Mouse (Mus musculus): ENCODE results near the gene Ppp1ca. TPM values are rescaled to one million over a fixed set of nuclear protein-coding genes. Genes with fewer than 3 reads are reported as not detected.

Ppp1ca gene
- polyA plus RNA-seq, 1 experiment from 2014 or later, result 627 TPM

- no peak overlapping the region for H3K4me3 ChIP-seq
- no peak overlapping the region for H3K27ac ChIP-seq (ENCODE audit: poor library complexity, severe bottlenecking)
- no peak for ATAC-seq (ENCODE audit: insufficient number of reproducible peaks, low FRiP score)
- H3K4me1 ChIP-seq (replicated peaks), result peaks cover 17% of the 10 kb centered on the region
- peaks cover 41% of the 10 kb centered on the region for H3K27me3 ChIP-seq (replicated peaks)
- H3K36me3 ChIP-seq, result no peaks in the 10 kb centered on the region
- H3K9me3 ChIP-seq (replicated peaks), result no peaks in the 10 kb centered on the region
- H3K4me2 ChIP-seq, result no peak overlapping the region
- 51% methylated on average over 5 of the region's 5 CpGs for WGBS
- H3K9ac ChIP-seq, result no peak overlapping the region
Measured at GRCm38 (mm10) chr19:4227446-4227845, 35.6 kb downstream of the Ppp1ca start.

- ATAC-seq (ENCODE audit: insufficient number of reproducible peaks, low FRiP score), result no peak
- H3K9me3 ChIP-seq (replicated peaks), result no peaks in the 10 kb centered on the region
- no peaks in the 10 kb centered on the region for H3K36me3 ChIP-seq
- no peak overlapping the region for H3K4me3 ChIP-seq
- H3K9ac ChIP-seq, result no peak overlapping the region
- H3K4me2 ChIP-seq, result no peak overlapping the region
- H3K4me1 ChIP-seq (replicated peaks), result peaks cover 20% of the 10 kb centered on the region
- H3K27ac ChIP-seq (ENCODE audit: poor library complexity, severe bottlenecking), result no peak overlapping the region
- WGBS, result 17% methylated on average over 8 of the region's 8 CpGs
- H3K27me3 ChIP-seq (replicated peaks), result peaks cover 37% of the 10 kb centered on the region
Measured at GRCm38 (mm10) chr19:4227894-4228678, 36.2 kb downstream of the Ppp1ca start.

GRCm38 (mm10) chr19:4228891-4229290, 37.0 kb downstream of the Ppp1ca start:
- no peaks in the 10 kb centered on the region for H3K36me3 ChIP-seq
- ATAC-seq (ENCODE audit: insufficient number of reproducible peaks, low FRiP score), result no peak
- no peak overlapping the region for H3K9ac ChIP-seq
- WGBS, result 76% methylated on average over 4 of the region's 4 CpGs
- peaks cover 37% of the 10 kb centered on the region for H3K27me3 ChIP-seq (replicated peaks)
- no peak overlapping the region for H3K4me3 ChIP-seq
- H3K9me3 ChIP-seq (replicated peaks), result no peaks in the 10 kb centered on the region
- no peak overlapping the region for H3K4me2 ChIP-seq
- no peak overlapping the region for H3K27ac ChIP-seq (ENCODE audit: poor library complexity, severe bottlenecking)
- peaks cover 20% of the 10 kb centered on the region for H3K4me1 ChIP-seq (replicated peaks)

- no peak overlapping the region for H3K9ac ChIP-seq
- peaks cover 20% of the 10 kb centered on the region for H3K4me1 ChIP-seq (replicated peaks)
- no peak for ATAC-seq (ENCODE audit: insufficient number of reproducible peaks, low FRiP score)
Measured at GRCm38 (mm10) chr19:4229451-4230076, 37.7 kb downstream of the Ppp1ca start.

GRCm38 (mm10) chr19:4230415-4230814, 38.5 kb downstream of the Ppp1ca start:
- Histone ChIP-seq H3K9me3 (replicated peaks) (no peaks in the 10 kb centered on the region), H3K4me1 (replicated peaks) (peaks cover 20% of the 10 kb centered on the region), H3K4me3 (no peak overlapping the region), H3K4me2 (no peak overlapping the region), H3K9ac (no peak overlapping the region), H3K27ac (ENCODE audit: poor library complexity, severe bottlenecking) (no peak overlapping the region), H3K36me3 (no peaks in the 10 kb centered on the region), H3K27me3 (replicated peaks) (peaks cover 45% of the 10 kb centered on the region)
- ATAC-seq (ENCODE audit: insufficient number of reproducible peaks, low FRiP score), result no peak
- WGBS, result 57% methylated on average over 8 of the region's 8 CpGs

More at GRCm38 (mm10) chr19:4229451-4230076, 37.7 kb downstream of the Ppp1ca start:
- WGBS, result 40% methylated on average over 9 of the region's 9 CpGs
- no peak overlapping the region for H3K4me3 ChIP-seq
- H3K36me3 ChIP-seq, result no peaks in the 10 kb centered on the region
- H3K27me3 ChIP-seq (replicated peaks), result peaks cover 40% of the 10 kb centered on the region
- no peak overlapping the region for H3K27ac ChIP-seq (ENCODE audit: poor library complexity, severe bottlenecking)
- H3K4me2 ChIP-seq, result no peak overlapping the region
- H3K9me3 ChIP-seq (replicated peaks), result no peaks in the 10 kb centered on the region

- Histone ChIP-seq H3K36me3 (no peaks in the 10 kb centered on the region), H3K4me2 (peak within 1 kb of the TSS; percentile 82), H3K4me3 (peak within 1 kb of the TSS; percentile 73), H3K9me3 (replicated peaks) (no peaks in the 10 kb centered on the region), H3K9ac (peak within 1 kb of the TSS; percentile 80), H3K27me3 (replicated peaks) (peaks cover 45% of the 10 kb centered on the region), H3K4me1 (replicated peaks) (peaks cover 20% of the 10 kb centered on the region), H3K27ac (ENCODE audit: poor library complexity, severe bottlenecking) (peak within 1 kb of the TSS; percentile 87)
- WGBS, result 9% methylated on average over 26 of the region's 26 CpGs
- ATAC-seq (ENCODE audit: insufficient number of reproducible peaks, low FRiP score), result peak; percentile 91
Measured at GRCm38 (mm10) chr19:4231253-4232185, 39.7 kb downstream of the Ppp1ca start, which contains the start of gene Pold4. Gene Pold4, plus strand, starts transcription at chr19:4231899.

GRCm38 (mm10) chr19:4232186-4232572, 40.3 kb downstream of the Ppp1ca start:
- Histone ChIP-seq H3K4me1 (replicated peaks) (peaks cover 20% of the 10 kb centered on the region), H3K4me2 (peak overlapping the region; percentile 82), H3K27ac (ENCODE audit: poor library complexity, severe bottlenecking) (peak overlapping the region; percentile 87), H3K9me3 (replicated peaks) (no peaks in the 10 kb centered on the region), H3K4me3 (peak overlapping the region; percentile 73), H3K27me3 (replicated peaks) (peaks cover 40% of the 10 kb centered on the region), H3K36me3 (no peaks in the 10 kb centered on the region), H3K9ac (peak overlapping the region; percentile 80)
- 16% methylated on average over 2 of the region's 2 CpGs for WGBS
- ATAC-seq (ENCODE audit: insufficient number of reproducible peaks, low FRiP score), result 0 out of 2 replicates have a peak, but pooled peaks have one; percentile 1

- no peaks in the 10 kb centered on the region for H3K36me3 ChIP-seq
- peak overlapping the region; percentile 80 for H3K9ac ChIP-seq
- no peak overlapping the region for H3K4me3 ChIP-seq
- peaks cover 20% of the 10 kb centered on the region for H3K4me1 ChIP-seq (replicated peaks)
- no peak overlapping the region for H3K27ac ChIP-seq (ENCODE audit: poor library complexity, severe bottlenecking)
- ATAC-seq (ENCODE audit: insufficient number of reproducible peaks, low FRiP score), result no peak
- H3K9me3 ChIP-seq (replicated peaks), result no peaks in the 10 kb centered on the region
- WGBS, result 78% methylated on average over 7 of the region's 7 CpGs
- peaks cover 35% of the 10 kb centered on the region for H3K27me3 ChIP-seq (replicated peaks)
- peak overlapping the region; percentile 82 for H3K4me2 ChIP-seq
Measured at GRCm38 (mm10) chr19:4232651-4233050, 40.8 kb downstream of the Ppp1ca start.

GRCm38 (mm10) chr19:4234548-4234947, 42.7 kb downstream of the Ppp1ca start:
- Histone ChIP-seq H3K9ac (no peak overlapping the region), H3K4me1 (replicated peaks) (peaks cover 19% of the 10 kb centered on the region), H3K27me3 (replicated peaks) (peaks cover 18% of the 10 kb centered on the region), H3K9me3 (replicated peaks) (no peaks in the 10 kb centered on the region), H3K27ac (ENCODE audit: poor library complexity, severe bottlenecking) (no peak overlapping the region), H3K36me3 (no peaks in the 10 kb centered on the region), H3K4me3 (no peak overlapping the region), H3K4me2 (no peak overlapping the region)
- ATAC-seq (ENCODE audit: insufficient number of reproducible peaks, low FRiP score), result no peak
- 69% methylated on average over 4 of the region's 4 CpGs for WGBS

- H3K4me3 ChIP-seq, result no peak overlapping the region
- H3K9me3 ChIP-seq (replicated peaks), result 0 out of 2 replicates have a peak, but pooled peaks cover 3% of the 10 kb centered on the region
- ATAC-seq (ENCODE audit: insufficient number of reproducible peaks, low FRiP score), result no peak
- no peaks in the 10 kb centered on the region for H3K36me3 ChIP-seq
- H3K27me3 ChIP-seq (replicated peaks), result no peaks in the 10 kb centered on the region; the same call in 1 of the 2 replicates
- H3K27ac ChIP-seq (ENCODE audit: poor library complexity, severe bottlenecking), result no peak overlapping the region
- WGBS, result 70% methylated on average over 8 of the region's 8 CpGs
- H3K9ac ChIP-seq, result no peak overlapping the region
- no peaks in the 10 kb centered on the region for H3K4me1 ChIP-seq (replicated peaks)
- no peak overlapping the region for H3K4me2 ChIP-seq
Measured at GRCm38 (mm10) chr19:4240247-4240668, 48.4 kb downstream of the Ppp1ca start.
